Mouse (Mus musculus) C2C12 (cell line): Measurements from ENCODE around the gene Stat6. TPM values are rescaled to one million over a fixed set of nuclear protein-coding genes. Genes with fewer than 3 reads are reported as not detected.

Source experiments
- H3K27me3 ChIP-seq: one replicate; pipeline ENCODE4 v1.6.1; 2011; ENCODE audit not compliant: control insufficient read depth, insufficient read depth, insufficient read length
- H3K36me3 ChIP-seq: one replicate; pipeline ENCODE4 v1.6.1; 2011; ENCODE audit not compliant: control insufficient read depth, insufficient read depth
- H3K4me3 ChIP-seq: one replicate; pipeline ENCODE4 v1.5.1; 2011; ENCODE audit warnings: mild to moderate bottlenecking, control low read depth; ENCODE audit not compliant: poor library complexity, insufficient read depth, severe bottlenecking
- H3K79me2 ChIP-seq: one replicate; pipeline ENCODE4 v1.6.1; 2011; ENCODE audit not compliant: control insufficient read depth, insufficient read depth
- H3K79me3 ChIP-seq: one replicate; pipeline ENCODE4 v1.6.1; 2011; ENCODE audit warnings: low read depth, control low read depth
- H3ac ChIP-seq: one replicate; pipeline ENCODE3; 2011; ENCODE audit warnings: low read depth; ENCODE audit not compliant: control insufficient read depth, insufficient read length
- CEBPB ChIP-seq: IDR thresholded peaks from one replicate; pipeline ENCODE4 v1.6.1; 2011; ENCODE audit warnings: low read depth, mild to moderate bottlenecking, control low read depth, moderate library complexity
- CTCF ChIP-seq: IDR thresholded peaks from one replicate; pipeline ENCODE4 v1.5.1; 2011; ENCODE audit not compliant: control insufficient read depth, insufficient read depth, insufficient read length
- FOSL1 ChIP-seq: IDR thresholded peaks from one replicate; pipeline ENCODE4 v1.8.0; 2011; ENCODE audit warnings: mild to moderate bottlenecking, low read length; ENCODE audit not compliant: poor library complexity, insufficient read depth, severe bottlenecking
- MAX ChIP-seq: IDR thresholded peaks from one replicate; pipeline ENCODE4 v1.6.1; 2011; ENCODE audit warnings: mild to moderate bottlenecking, control low read depth
- MYOD1 ChIP-seq: IDR thresholded peaks from one replicate; pipeline ENCODE4 v1.6.1; 2011; ENCODE audit warnings: low read depth; ENCODE audit not compliant: control insufficient read depth, insufficient read length
- MYOG ChIP-seq: IDR thresholded peaks from one replicate; pipeline ENCODE4 v1.6.1; 2011; ENCODE audit not compliant: control insufficient read depth, insufficient read length; ENCODE audit errors: extremely low read depth
- USF1 ChIP-seq: IDR thresholded peaks from one replicate; pipeline ENCODE4 v1.6.1; 2011; ENCODE audit warnings: low read depth, mild to moderate bottlenecking, control low read depth, moderate library complexity
- polyA plus RNA-seq: library from polyadenylated mRNA; unstranded; fragments of >200 nt; fragmentation: generic; extraction: Trizol; gene quantifications from one replicate; pipeline ENCODE4 v1.2.1, GENCODE M21; 2012; ENCODE audit warnings: missing spikeins

Gene Stat6
- polyA plus RNA-seq, 1 experiment: 0.26 TPM

DNA sequence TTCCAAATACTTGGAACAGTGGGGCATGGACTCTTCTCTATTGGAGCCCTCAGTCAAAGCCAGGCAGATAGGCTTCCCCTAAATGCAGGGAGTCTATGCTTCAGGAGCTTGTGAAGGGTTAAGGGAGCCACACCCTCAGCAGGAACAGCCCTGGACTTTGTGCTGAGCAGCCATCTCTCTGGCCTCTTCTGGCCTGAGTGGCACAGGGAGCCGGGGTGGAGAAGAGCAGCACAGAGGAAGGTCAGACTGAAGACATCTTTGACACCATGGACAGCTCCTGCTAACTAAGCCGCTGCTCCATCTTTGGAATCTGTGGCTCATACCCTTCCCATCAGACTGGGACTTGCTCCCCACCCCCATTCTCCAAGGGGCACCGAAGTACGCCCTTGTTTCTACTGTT lies 60.5 kb downstream of the Stat6 start:
- no peak overlapping the region for H3K4me3 ChIP-seq
- H3K79me3 ChIP-seq: no peaks in the 10 kb centered on the region
- no peak overlapping the region for H3ac ChIP-seq
- H3K27me3 ChIP-seq: no peaks in the 10 kb centered on the region
- TF ChIP-seq CEBPB: no peak
- TF ChIP-seq USF1: no peak
- TF ChIP-seq FOSL1: no peak
- no peak for TF ChIP-seq CTCF
- no peak for TF ChIP-seq MYOD1
- TF ChIP-seq MAX: no peak
- no peak for TF ChIP-seq MYOG
- H3K79me2 ChIP-seq: no peaks in the 10 kb centered on the region
- peaks cover 16% of the 10 kb centered on the region for H3K36me3 ChIP-seq

DNA sequence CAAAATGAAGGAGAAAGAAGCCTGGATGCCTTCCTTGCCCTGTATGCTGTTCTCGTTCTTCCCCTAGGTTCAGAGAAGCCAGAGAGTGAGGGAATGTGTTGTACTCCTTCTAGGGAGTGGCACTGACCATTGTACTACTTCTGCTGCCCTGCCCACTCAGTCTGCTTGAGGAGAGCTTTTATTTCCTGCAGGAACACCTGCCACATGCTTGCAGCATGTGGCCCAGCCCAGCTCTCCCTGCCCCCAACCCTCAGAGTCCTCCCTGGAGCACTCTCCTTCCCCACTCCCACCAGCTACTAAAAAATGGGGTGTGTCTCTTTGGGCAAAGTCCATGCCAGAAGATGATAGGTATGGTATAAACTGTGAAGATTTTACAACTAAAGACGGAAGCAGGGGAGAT lies 61.5 kb downstream of the Stat6 start:
- no peaks in the 10 kb centered on the region for H3K27me3 ChIP-seq
- H3K36me3 ChIP-seq: peaks cover 6% of the 10 kb centered on the region
- no peaks in the 10 kb centered on the region for H3K79me2 ChIP-seq
- H3K4me3 ChIP-seq: no peak overlapping the region
- no peak overlapping the region for H3ac ChIP-seq
- no peaks in the 10 kb centered on the region for H3K79me3 ChIP-seq
- TF ChIP-seq MAX (no peak), MYOG (no peak), CTCF (no peak), FOSL1 (no peak), CEBPB (no peak), MYOD1 (no peak), USF1 (no peak)

DNA sequence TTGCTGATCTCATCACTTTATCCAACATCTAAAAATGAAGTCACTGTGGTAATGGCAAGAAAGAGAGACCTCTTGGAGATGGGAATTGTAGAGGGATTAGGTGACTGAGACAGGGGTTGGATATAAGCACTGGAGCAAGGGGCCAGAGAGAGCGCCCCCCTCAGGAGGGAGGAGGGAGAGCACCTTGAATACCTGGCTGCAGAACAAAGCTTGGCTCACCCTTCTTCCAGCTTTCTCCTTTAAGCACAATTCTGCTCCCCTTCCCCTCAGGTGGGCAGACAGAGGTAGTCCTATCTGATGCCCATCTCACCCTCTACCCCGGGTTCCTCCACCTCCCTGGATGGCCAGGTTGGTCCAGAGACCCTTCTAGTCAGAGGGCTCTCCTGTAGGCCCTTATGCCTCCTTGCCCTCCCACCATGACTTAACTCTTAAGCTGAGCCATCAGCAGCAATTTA lies 62.0 kb downstream of the Stat6 start, which contains the start of gene Myo1a:
Gene Myo1a (plus strand): TSS at position 405 of the 455 bp plus-strand sequence.
- H3K36me3 ChIP-seq: peaks cover under 1% of the 10 kb centered on the region
- H3K79me2 ChIP-seq: no peaks in the 10 kb centered on the region
- no peaks in the 10 kb centered on the region for H3K27me3 ChIP-seq
- H3K79me3 ChIP-seq: no peaks in the 10 kb centered on the region
- TF ChIP-seq USF1 (no peak), MYOD1 (no peak), MAX (no peak)
- no peak within 1 kb of the TSS for H3K4me3 ChIP-seq
- H3ac ChIP-seq: no peak within 1 kb of the TSS

DNA sequence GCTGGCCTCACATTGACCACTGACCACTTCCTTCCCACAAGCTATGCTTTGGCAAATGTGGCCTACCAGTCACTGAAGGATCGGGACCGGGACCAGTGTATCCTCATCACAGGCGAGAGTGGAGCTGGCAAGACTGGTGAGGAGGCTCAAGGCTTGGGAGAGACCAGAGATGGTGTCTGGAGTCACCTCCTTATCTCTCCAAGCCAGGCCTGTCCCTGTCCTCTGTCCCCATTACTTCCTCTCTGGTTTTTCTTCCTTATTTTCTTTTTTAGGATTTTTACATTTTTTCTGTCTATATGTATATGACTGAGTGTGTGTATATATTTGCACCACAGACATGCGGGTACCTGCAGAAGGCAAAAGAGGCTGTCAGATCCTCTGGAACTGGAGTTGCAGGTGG lies 63.0 kb downstream of the Stat6 start:
- Histone ChIP-seq H3K36me3 (no peaks in the 10 kb centered on the region), H3K4me3 (no peak overlapping the region), H3ac (no peak overlapping the region), H3K79me3 (no peaks in the 10 kb centered on the region), H3K27me3 (no peaks in the 10 kb centered on the region), H3K79me2 (no peaks in the 10 kb centered on the region)
- TF ChIP-seq CTCF (no peak), MAX (no peak), MYOD1 (no peak), CEBPB (no peak), FOSL1 (no peak), USF1 (no peak), MYOG (no peak)

DNA sequence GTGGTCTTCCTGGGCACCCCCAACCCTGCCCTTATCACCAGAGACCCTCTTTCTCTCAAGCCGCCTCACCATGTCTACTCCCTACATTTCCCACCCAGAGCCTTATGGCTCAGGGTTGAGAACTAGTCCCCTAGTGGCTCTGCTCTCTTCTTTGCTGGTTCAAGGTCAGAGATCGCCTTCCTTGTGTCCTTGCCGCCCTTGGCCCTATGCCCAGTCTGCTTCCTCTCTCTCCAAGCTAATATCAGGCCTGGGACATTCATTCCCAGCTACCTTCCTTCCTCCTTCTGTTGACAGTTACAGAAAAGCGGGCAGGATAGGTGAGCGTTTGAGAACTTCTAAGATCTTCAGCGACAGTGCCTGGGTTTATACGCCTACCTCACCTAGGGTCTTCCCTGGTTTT lies 64.9 kb downstream of the Stat6 start:
- H3K27me3 ChIP-seq: no peaks in the 10 kb centered on the region
- no peak overlapping the region for H3K4me3 ChIP-seq
- TF ChIP-seq MYOD1 (no peak), CEBPB (no peak), FOSL1 (no peak)
- H3K36me3 ChIP-seq: no peaks in the 10 kb centered on the region
- no peaks in the 10 kb centered on the region for H3K79me2 ChIP-seq
- H3K79me3 ChIP-seq: no peaks in the 10 kb centered on the region
- no peak overlapping the region for H3ac ChIP-seq

DNA sequence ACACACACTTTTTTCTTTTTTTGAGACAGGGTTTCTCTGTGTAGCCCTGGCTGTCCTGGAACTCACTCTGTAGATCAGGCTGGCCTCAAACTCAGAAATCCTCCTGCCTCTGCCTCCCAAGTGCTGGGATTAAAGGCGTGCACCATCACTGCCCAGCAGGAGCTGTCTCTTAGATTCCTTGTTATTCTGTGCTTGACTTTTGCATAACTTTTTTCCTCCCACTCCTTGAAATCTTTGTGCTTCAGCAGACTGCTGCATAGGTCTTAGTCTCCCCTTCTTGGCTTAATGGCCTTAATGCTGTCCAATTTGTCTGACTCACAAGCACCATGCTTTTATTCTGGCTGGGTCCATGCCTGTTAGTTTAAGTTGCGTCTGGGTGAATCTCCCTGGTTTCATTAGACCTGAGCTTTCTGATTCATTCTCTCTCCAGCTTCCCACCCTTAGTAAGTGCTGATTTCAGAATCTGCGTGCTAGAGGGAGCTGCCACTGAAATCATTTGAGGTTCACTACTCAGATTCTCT lies 66.1 kb downstream of the Stat6 start:
- H3ac ChIP-seq: no peak overlapping the region
- H3K4me3 ChIP-seq: no peak overlapping the region
- no peaks in the 10 kb centered on the region for H3K36me3 ChIP-seq
- no peaks in the 10 kb centered on the region for H3K79me2 ChIP-seq
- no peaks in the 10 kb centered on the region for H3K79me3 ChIP-seq
- TF ChIP-seq CEBPB: no peak
- no peak for TF ChIP-seq FOSL1
- TF ChIP-seq CTCF: no peak
- no peaks in the 10 kb centered on the region for H3K27me3 ChIP-seq
